Mouse (Mus musculus) stomach, postnatal 0 days (tissue): ENCODE results near the gene Traf1.

Source experiments
- CTCF ChIP-seq: IDR thresholded peaks from 2 replicates; pipeline ENCODE4 v1.5.1; 2016; ENCODE audit warnings: antibody characterized with exemption, low read depth, mild to moderate bottlenecking, moderate library complexity
- EP300 ChIP-seq: optimal IDR thresholded peaks from 2 replicates; pipeline ENCODE3; 2016; ENCODE audit warnings: antibody characterized with exemption

GRCm38 (mm10) chr2:34996506-34996905 lies 34.9 kb upstream of the Traf1 start:
- TF ChIP-seq CTCF (no peak), EP300 (no peak)
